Mouse (Mus musculus) kidney, postnatal 14 days (tissue): Measurements from ENCODE around the gene Vps25.

Source experiments
- DNase-seq: peaks from one replicate; pipeline ENCODE4 v3.0.0; 2022; ENCODE audit warnings: mixed read lengths

Vps25 gene

GRCm38 (mm10) chr11:101253613-101254389 lies at the start of gene Vps25:
Gene Vps25 (plus strand): TSS chr11:101253707.
- peak; percentile 90 for DNase-seq

GRCm38 (mm10) chr11:101211970-101212369 lies 41.5 kb upstream of the Vps25 start:
- peak; percentile 74 for DNase-seq

- DNase-seq, result peak; percentile 38
Measured at GRCm38 (mm10) chr11:101216936-101217335, 36.6 kb upstream of the Vps25 start.

GRCm38 (mm10) chr11:101218436-101219055 lies 35.0 kb upstream of the Vps25 start:
- DNase-seq, result peak; percentile 55

DNA sequence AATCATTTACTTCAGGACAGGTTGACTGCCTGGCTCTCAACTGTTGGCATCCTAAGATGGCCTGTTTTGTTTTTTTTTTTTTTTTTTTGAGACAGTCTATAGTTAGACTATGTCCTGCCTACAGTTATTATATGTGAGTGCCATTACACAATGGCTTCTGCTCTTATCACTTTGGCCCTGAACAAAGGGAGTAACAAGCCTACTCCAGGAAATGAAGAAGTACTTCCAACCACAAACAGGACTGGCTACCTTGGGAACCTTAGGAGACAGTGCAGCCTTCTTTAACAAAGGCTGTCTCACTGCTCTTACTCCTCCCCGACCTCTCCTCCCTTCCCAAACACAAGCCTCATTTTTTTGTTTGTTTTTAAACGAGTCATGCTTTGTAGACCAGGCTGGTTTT lies 32.7 kb upstream of the Vps25 start:
- no peak for DNase-seq

DNA sequence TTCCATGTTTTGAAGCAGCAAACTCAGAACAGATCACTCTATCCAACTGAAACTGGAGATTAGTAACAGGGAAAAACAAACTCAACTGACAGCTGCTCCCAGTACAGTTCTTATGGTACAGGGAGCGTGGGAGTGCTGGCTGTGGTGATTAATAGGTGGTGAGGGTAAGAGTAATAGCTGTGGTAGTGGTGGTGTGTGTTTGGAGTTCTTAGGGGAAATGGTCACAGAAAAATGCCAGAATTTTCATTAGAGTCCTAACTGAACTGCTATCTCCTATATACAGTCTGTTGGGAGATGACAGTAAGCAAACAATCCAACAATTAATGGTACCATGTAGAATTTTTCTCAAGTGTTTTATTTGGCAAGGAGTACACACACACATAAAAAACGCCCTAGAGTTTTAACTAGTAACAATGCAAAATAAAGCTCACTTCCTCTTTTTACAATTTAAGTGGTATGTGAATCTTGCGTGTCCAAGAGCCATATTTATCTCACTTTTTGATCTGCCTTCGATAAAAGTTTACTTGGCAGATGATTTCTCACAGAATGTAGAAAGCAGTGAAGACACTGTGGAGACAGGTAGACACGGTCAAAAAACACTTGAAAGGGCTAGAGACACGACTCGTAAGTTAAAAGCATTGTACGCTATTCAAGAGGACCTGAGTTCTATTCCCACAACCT lies 32.1 kb upstream of the Vps25 start:
- DNase-seq, result peak; percentile 33

DNA sequence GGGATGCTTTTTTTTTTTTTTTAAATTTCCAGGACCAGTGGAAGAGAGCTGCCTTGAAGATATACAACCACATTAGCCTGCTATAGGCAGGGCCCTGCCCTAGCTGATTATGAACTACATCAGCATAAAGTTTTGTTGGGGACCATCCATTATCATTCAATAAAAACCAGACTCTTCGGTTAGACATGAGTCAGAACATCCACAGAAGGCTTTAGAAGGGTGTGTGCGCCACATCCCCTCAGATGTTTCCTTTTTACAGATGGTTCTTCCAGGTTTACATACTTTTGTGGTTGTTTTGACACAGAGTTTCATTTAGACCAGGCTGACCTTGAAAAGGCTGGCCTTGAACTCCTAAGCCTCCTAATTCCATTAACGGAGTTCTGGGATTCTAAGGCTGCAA lies 29.2 kb upstream of the Vps25 start:
- DNase-seq, result no peak

DNA sequence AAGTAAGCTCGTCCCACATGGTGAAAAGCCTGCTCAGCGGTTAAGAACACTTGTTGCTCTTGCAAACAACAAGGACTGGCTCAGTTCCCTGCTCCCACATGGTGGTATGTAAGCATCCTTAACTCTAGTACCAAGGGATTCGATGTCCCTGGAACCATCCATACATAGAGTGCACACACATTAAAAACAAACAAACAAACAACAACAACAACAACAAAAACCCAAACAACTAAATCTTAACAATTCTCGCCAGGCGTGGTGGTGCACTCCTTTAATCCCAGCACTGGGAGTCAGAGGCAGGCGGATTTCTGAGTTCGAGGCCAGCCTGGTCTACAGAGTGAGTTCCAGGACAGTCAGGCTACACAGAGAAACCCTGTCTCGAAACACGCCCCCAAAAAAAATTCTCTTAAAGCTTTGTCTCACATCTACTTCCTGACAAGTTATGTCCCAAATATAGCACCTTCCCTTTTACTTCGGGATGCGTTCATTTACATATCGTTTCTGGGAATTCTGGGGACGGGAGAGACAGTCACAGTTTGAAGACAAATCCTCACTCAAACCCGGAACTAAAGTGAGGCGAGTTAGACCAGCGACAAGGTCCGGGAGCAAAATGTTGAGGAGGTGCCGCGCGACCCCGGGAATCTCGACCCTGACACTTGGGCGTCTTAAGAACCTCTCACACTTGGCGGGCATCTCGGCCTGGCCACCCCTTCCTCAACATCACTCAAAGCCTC lies 28.0 kb upstream of the Vps25 start:
- DNase-seq, result no peak

GRCm38 (mm10) chr11:101226065-101226701 lies 27.3 kb upstream of the Vps25 start, which contains the start of gene Ezh1:
Gene Ezh1 (minus strand): TSS chr11:101226463.
- peak; percentile 97 for DNase-seq

GRCm38 (mm10) chr11:101229361-101229900 lies 24.1 kb upstream of the Vps25 start:
- DNase-seq, result peak; percentile 45

DNA sequence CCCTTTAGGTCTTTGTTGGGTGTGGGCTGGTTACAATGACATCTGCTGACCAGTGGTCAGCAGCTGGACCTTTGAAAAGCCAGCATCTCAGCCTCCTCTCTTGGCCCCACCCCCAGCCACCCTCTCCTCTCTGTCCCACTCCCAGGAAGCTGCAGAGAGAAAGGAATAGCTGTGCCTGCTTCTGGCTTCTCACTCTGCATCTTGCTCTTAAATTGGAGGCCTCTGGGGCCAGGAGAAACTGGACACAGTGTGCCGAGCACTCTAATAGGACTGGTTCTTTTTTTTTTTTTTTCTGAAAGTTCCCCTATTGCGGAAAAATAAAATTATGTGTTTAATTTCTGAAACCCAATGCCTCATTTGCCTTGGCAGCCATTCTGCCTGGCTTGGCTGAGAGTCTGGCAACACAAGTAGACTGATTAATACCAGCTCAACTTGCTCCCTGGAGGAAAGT lies 23.4 kb upstream of the Vps25 start:
- DNase-seq, result peak; percentile 42

DNA sequence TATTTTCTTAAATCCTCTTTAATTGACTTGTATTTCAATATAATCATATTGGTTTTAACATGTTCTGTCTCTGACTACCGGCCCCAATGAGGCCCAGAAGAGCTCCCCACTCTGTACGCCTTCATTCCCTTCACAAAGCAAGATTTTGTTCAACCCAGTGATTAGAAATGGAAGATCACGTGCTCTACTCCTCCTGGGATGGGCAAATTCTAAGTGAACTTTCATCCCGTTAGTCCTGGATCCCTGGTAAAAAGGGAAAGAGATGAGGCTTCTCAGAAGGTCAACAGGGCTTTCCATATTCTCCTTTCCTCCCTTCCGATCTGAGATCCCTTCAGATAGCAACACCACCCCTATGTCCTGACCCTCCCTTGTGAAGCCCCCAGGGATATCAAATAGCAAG lies 23.0 kb upstream of the Vps25 start:
- no peak for DNase-seq

- peak; percentile 85 for DNase-seq
Measured at GRCm38 (mm10) chr11:101230991-101231871, 22.3 kb upstream of the Vps25 start.

- peak; percentile 71 for DNase-seq
Measured at GRCm38 (mm10) chr11:101232010-101232839, 21.3 kb upstream of the Vps25 start.

GRCm38 (mm10) chr11:101233240-101233639 lies 20.3 kb upstream of the Vps25 start:
- no peak for DNase-seq

- DNase-seq, result no peak
Measured at GRCm38 (mm10) chr11:101234124-101234523, 19.4 kb upstream of the Vps25 start.

DNA sequence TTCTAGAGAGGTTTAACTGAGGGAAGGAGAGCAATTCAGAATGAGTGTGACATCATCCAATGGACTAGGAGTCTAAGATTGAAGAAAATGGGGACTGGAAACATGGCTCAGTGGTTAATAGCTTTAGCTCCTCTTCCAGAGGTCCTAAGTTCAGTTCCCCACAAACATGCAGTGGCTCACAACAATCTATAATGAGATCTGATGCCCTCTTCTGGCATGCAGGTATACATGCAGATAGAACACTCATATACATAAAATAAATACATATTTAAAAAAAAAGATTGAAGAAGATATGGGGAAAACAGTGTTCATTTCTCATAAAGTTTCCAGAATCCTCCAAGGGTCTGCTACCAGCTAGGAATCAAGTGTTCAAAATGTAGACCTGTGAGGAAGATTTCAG lies 18.1 kb upstream of the Vps25 start:
- DNase-seq, result no peak

- DNase-seq, result no peak
Measured at GRCm38 (mm10) chr11:101236782-101237181, 16.7 kb upstream of the Vps25 start.

- DNase-seq, result peak; percentile 32
Measured at GRCm38 (mm10) chr11:101238071-101238647, 15.3 kb upstream of the Vps25 start.

- peak; percentile 74 for DNase-seq
Measured at GRCm38 (mm10) chr11:101245071-101245470, 8.4 kb upstream of the Vps25 start.
